Mouse (Mus musculus) stomach, embryonic 14.5 days (tissue): ENCODE measurements around the gene Ubqln4. TPM values are rescaled to one million over a fixed set of nuclear protein-coding genes. Genes with fewer than 3 reads are reported as not detected.

Source experiments
- ATAC-seq: fragments of 200-750 bp; cut with Nextera tagmentation; 2 replicates; pipeline ENCODE4 v1.8.0; 2017; ENCODE audit warnings: low read depth, moderate TSS enrichment; ENCODE audit not compliant: insufficient number of reproducible peaks, insufficient read depth, low FRiP score
- H3K27ac ChIP-seq: fragments of 300-500 bp; sonication (generic); 2 replicates; pipeline ENCODE4 v1.5.1; 2014; ENCODE audit warnings: mild to moderate bottlenecking, low read length, moderate library complexity, mixed read lengths
- H3K27me3 ChIP-seq: fragments of 300-500 bp; sonication (generic); 2 replicates; pipeline ENCODE4 v1.6.1; 2014; ENCODE audit warnings: low read length, control low read depth, mixed read lengths; ENCODE audit not compliant: control insufficient read depth, insufficient read depth
- H3K36me3 ChIP-seq: fragments of 300-500 bp; sonication (generic); 2 replicates; pipeline ENCODE4 v1.6.1; 2014; ENCODE audit warnings: mild to moderate bottlenecking, control low read depth, low read length, moderate library complexity, mixed read lengths; ENCODE audit not compliant: control insufficient read depth, insufficient read depth
- H3K4me1 ChIP-seq: fragments of 300-500 bp; sonication (generic); 2 replicates; pipeline ENCODE4 v1.6.1; 2014; ENCODE audit warnings: low read length, control low read depth, mixed read lengths; ENCODE audit not compliant: control insufficient read depth, insufficient read depth
- H3K4me2 ChIP-seq: fragments of 300-500 bp; sonication (generic); replicated peaks from 2 replicates; pipeline ENCODE4 v1.6.1; 2014; ENCODE audit warnings: low read depth, low read length, control low read depth
- H3K4me3 ChIP-seq: fragments of 300-500 bp; sonication (generic); 2 replicates; pipeline ENCODE4 v1.5.1; 2014; ENCODE audit warnings: low read depth, low read length, control low read depth
- H3K9ac ChIP-seq: fragments of 300-500 bp; sonication (generic); replicated peaks from 2 replicates; pipeline ENCODE4 v1.6.1; 2014; ENCODE audit warnings: low read depth, mild to moderate bottlenecking, control low read depth, low read length, moderate library complexity, mixed read lengths
- H3K9me3 ChIP-seq: fragments of 300-500 bp; sonication (generic); 2 replicates; pipeline ENCODE4 v1.6.1; 2016; ENCODE audit warnings: low read depth, low read length, control low read depth; ENCODE audit not compliant: control insufficient read depth
- WGBS: fragments of 180-500 bp; shearing (Covaris S2); extraction: QIAGEN DNeasy Blood & Tissue Kit; methylation state at CpG from one replicate; pipeline ENCODE4 v1.1.7; 2014; 5-methylcytosine and 5-hydroxymethylcytosine counted together
- microRNA counts: library from miRNA; unstranded; fragments of <30 nt; microRNA quantifications from one replicate; lab custom pipeline; 2016
- microRNA-seq: library from miRNA; unstranded; fragments of <30 nt; microRNA quantifications from one replicate; pipeline ENCODE4, GENCODE M21; 2016
- polyA plus RNA-seq: library from polyadenylated mRNA; unstranded; fragments of >200 nt; fragmentation: Nextera tagmentation; extraction: Ambion mirVana; gene quantifications from 2 replicates; pipeline ENCODE4 v1.2.1, GENCODE M21; 2014

The Ubqln4 gene
- polyA plus RNA-seq, 1 experiment from 2014 or later = 48.4 TPM

DNA sequence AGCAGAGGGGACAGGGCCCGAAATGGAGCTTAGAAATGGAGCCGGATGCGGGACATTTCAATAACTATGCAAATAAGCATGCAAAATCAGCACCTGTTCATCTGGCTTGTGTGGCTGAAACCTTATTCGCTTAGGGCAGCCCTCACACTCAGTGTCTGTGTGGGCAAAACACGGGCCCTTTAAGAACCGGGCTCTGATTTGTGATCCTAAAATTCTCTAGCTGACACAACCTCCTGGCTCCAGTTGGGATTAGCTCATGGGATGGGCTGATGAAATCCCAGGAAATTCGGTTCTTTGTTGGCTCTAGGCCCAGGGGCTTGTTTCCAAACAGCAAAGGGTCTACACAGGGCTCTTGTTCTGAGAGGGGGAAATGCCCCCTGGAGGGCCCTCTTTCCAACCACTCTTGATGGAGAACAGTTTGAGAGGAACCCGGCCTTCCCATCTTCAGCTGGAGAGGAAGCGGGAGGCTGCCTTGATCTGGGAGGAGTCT lies 62.4 kb downstream of the Ubqln4 start:
- 46% methylated on average over 9 of the region's 9 CpGs for WGBS
- H3K36me3 ChIP-seq = no peaks in the 10 kb centered on the region
- no peaks in the 10 kb centered on the region for H3K9me3 ChIP-seq
- peaks cover 4% of the 10 kb centered on the region; the same call in 1 of the 2 replicates for H3K4me1 ChIP-seq
- peak overlapping the region; percentile 2; the same call in 1 of the 2 replicates for H3K4me2 ChIP-seq
- no peaks in the 10 kb centered on the region for H3K27me3 ChIP-seq
- H3K9ac ChIP-seq = no peak overlapping the region
- 0 out of 2 replicates have a peak overlapping the region, but pooled peaks have one; percentile 30 for H3K27ac ChIP-seq
- H3K4me3 ChIP-seq = no peak overlapping the region
- no peak for ATAC-seq

DNA sequence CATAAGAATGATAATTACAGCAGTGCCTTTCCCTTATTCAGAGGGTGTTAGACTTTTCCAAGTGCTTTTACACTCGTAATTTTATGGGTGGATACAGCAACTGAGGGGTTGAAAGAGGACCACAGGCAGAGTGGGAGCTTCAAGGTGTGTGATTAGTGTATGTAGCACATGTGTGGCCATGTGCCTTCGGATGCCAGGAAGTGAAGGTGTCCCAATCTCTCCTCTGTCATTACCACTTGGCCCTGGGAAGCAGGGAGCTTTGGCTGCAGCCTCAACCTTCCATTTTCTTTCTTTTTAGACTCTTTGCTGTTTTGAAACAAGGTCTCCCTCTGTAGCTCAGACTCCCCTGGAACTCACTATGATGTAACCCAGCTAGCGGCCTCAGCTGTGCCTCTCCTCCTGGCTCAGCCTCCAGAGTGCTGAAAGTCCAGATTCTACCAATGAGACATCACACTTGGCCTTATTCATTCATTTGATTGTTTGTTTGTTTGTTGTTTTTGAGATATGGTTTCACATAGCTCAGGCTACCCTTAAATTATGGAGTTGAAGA lies 63.5 kb downstream of the Ubqln4 start:
- ATAC-seq = no peak
- Histone ChIP-seq H3K4me3 (no peak overlapping the region), H3K27ac (no peak overlapping the region), H3K9me3 (no peaks in the 10 kb centered on the region), H3K4me1 (peaks cover 4% of the 10 kb centered on the region; the same call in 1 of the 2 replicates), H3K27me3 (no peaks in the 10 kb centered on the region), H3K9ac (no peak overlapping the region), H3K36me3 (no peaks in the 10 kb centered on the region), H3K4me2 (no peak overlapping the region)
- WGBS = 85% methylated on average over 3 of the region's 3 CpGs

DNA sequence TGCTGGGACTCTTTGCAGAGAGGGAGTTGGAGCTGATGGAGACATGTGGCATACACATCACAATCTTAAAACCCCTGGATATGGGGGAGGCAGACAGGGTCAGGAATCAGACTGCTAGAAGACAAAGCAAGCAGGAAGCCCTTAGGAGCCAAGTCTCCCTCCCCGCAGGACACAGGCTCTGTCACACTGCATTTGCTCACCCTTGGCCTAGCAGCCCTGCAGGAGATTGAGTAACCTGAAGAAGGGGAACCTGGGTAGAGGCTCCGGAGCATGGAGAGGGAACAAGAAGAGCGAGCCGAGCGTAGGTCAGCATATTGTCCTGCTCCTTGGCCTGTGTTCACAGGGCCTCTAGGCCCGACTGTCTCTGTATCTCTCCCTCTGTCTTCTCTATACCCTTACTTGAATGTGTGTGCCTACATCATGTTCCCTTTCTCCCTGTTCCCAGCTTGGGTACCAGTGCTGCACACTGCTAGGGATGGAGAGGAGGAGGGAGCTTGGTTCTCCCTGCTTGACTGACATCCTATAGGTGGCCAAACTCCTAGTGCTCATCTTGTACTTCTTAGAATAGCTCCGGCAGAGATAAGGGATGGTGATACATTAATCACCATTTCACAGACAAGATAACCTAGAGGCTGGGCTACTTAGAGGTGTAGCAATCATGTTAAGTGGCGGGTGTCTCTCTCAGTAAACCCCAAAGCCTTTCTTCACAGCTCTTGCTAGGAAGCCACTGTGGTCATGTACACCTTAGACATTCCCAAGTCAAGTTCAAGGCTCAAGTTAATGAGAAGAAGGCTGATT lies 64.7 kb downstream of the Ubqln4 start:
- H3K27me3 ChIP-seq = no peaks in the 10 kb centered on the region
- no peak overlapping the region for H3K4me3 ChIP-seq
- H3K36me3 ChIP-seq = no peaks in the 10 kb centered on the region
- 58% methylated on average over 8 of the region's 8 CpGs for WGBS
- no peak overlapping the region for H3K9ac ChIP-seq
- peaks cover 4% of the 10 kb centered on the region; the same call in 1 of the 2 replicates for H3K4me1 ChIP-seq
- H3K9me3 ChIP-seq = no peaks in the 10 kb centered on the region
- no peak for ATAC-seq
- H3K27ac ChIP-seq = no peak overlapping the region
- H3K4me2 ChIP-seq = no peak overlapping the region

MicroRNA genes within 50 kb of the gene (microRNA counts, 519-probe panel; counts per million panel counts)
- not detected for microRNA mmu-miR-1905 (lab: Ali Mortazavi, UCI)

Small RNA genes within 50 kb of the gene (microRNA-seq; reads per million reads assigned to microRNA genes)
- not detected for gene Mir1905

Other genes with a start within 250 kb of the Ubqln4 start
- gene Glmp, start 228.7 kb upstream of the Ubqln4 start, polyA plus RNA-seq = 121 and 132 TPM in 2 replicates
- 20.5 and 23.1 TPM in 2 replicates for gene Tmem79, start 217.6 kb upstream of the Ubqln4 start, polyA plus RNA-seq
- gene Smg5, start 217.5 kb upstream of the Ubqln4 start, polyA plus RNA-seq = 38.9 and 39.4 TPM in 2 replicates
- gene Paqr6, start 189.2 kb upstream of the Ubqln4 start, polyA plus RNA-seq = 10.8 and 11.2 TPM in 2 replicates
- 0.45 TPM in 1 of 2 replicates, not detected in the other for gene Bglap3, start 181.0 kb upstream of the Ubqln4 start, polyA plus RNA-seq
- not detected in 2 replicates for gene Bglap2, start 175.1 kb upstream of the Ubqln4 start, polyA plus RNA-seq
- not detected in 2 replicates for gene Bglap, start 169.3 kb upstream of the Ubqln4 start, polyA plus RNA-seq
- 136 and 143 TPM in 2 replicates for gene Pmf1, start 143.4 kb upstream of the Ubqln4 start, polyA plus RNA-seq
- 18.2 and 18.4 TPM in 2 replicates for gene Slc25a44, start 128.6 kb upstream of the Ubqln4 start, polyA plus RNA-seq
- gene Sema4a, start 92.6 kb upstream of the Ubqln4 start, polyA plus RNA-seq = 8.9 and 11.8 TPM in 2 replicates
- gene Lmna, start 43.8 kb upstream of the Ubqln4 start, polyA plus RNA-seq = 128 and 148 TPM in 2 replicates
- gene Mex3a, start 21.4 kb upstream of the Ubqln4 start, polyA plus RNA-seq = 25.2 and 26.3 TPM in 2 replicates
- gene Rab25, start 5.5 kb upstream of the Ubqln4 start, polyA plus RNA-seq = 57.0 and 67.9 TPM in 2 replicates
- gene Lamtor2, start 684 bp upstream of the Ubqln4 start, polyA plus RNA-seq = 84.8 and 88.5 TPM in 2 replicates
- gene Ssr2, start 22.1 kb downstream of the Ubqln4 start, polyA plus RNA-seq = 295 and 301 TPM in 2 replicates
- 108 and 119 TPM in 2 replicates for gene Arhgef2, start 52.2 kb downstream of the Ubqln4 start, polyA plus RNA-seq
- gene Rxfp4, start 99.4 kb downstream of the Ubqln4 start, polyA plus RNA-seq = not detected in 2 replicates
- 81.9 and 90.4 TPM in 2 replicates for gene Khdc4, start 132.0 kb downstream of the Ubqln4 start, polyA plus RNA-seq
- gene Rit1, start 163.1 kb downstream of the Ubqln4 start, polyA plus RNA-seq = 63.4 and 73.9 TPM in 2 replicates
- gene Syt11, start 221.4 kb downstream of the Ubqln4 start, polyA plus RNA-seq = 27.7 and 29.3 TPM in 2 replicates